ENCODE assay signal across 9 mouse cellular contexts in genomic region chr10:80084817-80085487, GRCm38 (mm10). TPM values are rescaled to one million over a fixed set of nuclear protein-coding genes. Genes with fewer than 3 reads are reported as not detected.
DNase-seq lines count a peak whose midpoint lies in the region; ATAC-seq and TF ChIP-seq lines count a peak whose summit lies in the region.
"Had no signal": no experiment of that assay in that cellular context is flagged by ENCODE, and none has a peak within 500 bp of the region (broad histone marks: within the 10 kb centered on the region; RNA-seq: fewer than 3 reads in every experiment).

No protein-coding gene starts in this region.

- no peaks in the 10 kb centered on the region for H3K27me3 ChIP-seq in forebrain, embryonic 14.5 days (replicated peaks; ENCODE audit: control insufficient read depth, insufficient read depth, low read length)
- H3K27me3 ChIP-seq in forebrain, embryonic 12.5 days: no peaks in the 10 kb centered on the region
- no peaks in the 10 kb centered on the region for H3K27me3 ChIP-seq in forebrain, postnatal 0 days (ENCODE audit: insufficient read depth, low read length)
- H3K27me3 ChIP-seq in midbrain, embryonic 11.5 days (ENCODE audit: control insufficient read depth, insufficient read depth, low read length): no peaks in the 10 kb centered on the region
- H3K27me3 ChIP-seq in midbrain, embryonic 10.5 days (ENCODE audit: low read depth, poor library complexity, severe bottlenecking): no peaks in the 10 kb centered on the region

- TF ChIP-seq CTCF in forebrain, postnatal 0 days (IDR thresholded peaks at IDR 0.05; ENCODE audit: low read depth): no peak

- H3K9me3 ChIP-seq in forebrain, embryonic 14.5 days (replicated peaks; ENCODE audit: control insufficient read depth, low read length): no peaks in the 10 kb centered on the region
- no peaks in the 10 kb centered on the region for H3K9me3 ChIP-seq in forebrain, embryonic 12.5 days
- H3K9me3 ChIP-seq in forebrain, postnatal 0 days (ENCODE audit: low read length): no peaks in the 10 kb centered on the region
- H3K9me3 ChIP-seq in midbrain, embryonic 11.5 days (ENCODE audit: control insufficient read depth, low read length): no peaks in the 10 kb centered on the region
- no peaks in the 10 kb centered on the region for H3K9me3 ChIP-seq in midbrain, embryonic 10.5 days (replicated peaks)

- DNase-seq in forebrain, embryonic 14.5 days (ENCODE audit: low spot score): peak; percentile 17
- peak; percentile 87 for DNase-seq in NIH3T3 (ENCODE audit: low read depth)
- DNase-seq in forebrain, postnatal 0 days: peak; percentile 22
- DNase-seq in kidney, postnatal 4 days: peak; percentile 68 to 76
- DNase-seq in midbrain, embryonic 11.5 days (ENCODE audit: low spot score, missing footprints): no peak
- DNase-seq in gastrocnemius, postnatal 14 days: no peak
- DNase-seq in midbrain, embryonic 10.5 days (ENCODE audit: low spot score): no peak

- intact Hi-C loops in gastrocnemius, postnatal 14 days (cut with DNase I; ENCODE audit: low total_unique reads): no loop called here

- H3K4me3 ChIP-seq in forebrain, embryonic 14.5 days (ENCODE audit: low read depth, low read length): no peak overlapping the region
- H3K4me3 ChIP-seq in forebrain, embryonic 12.5 days (replicated peaks): no peak overlapping the region
- H3K4me3 ChIP-seq in forebrain, postnatal 0 days (ENCODE audit: low read depth, low read length): no peak overlapping the region
- no peak overlapping the region for H3K4me3 ChIP-seq in midbrain, embryonic 11.5 days (ENCODE audit: low read depth, low read length)
- H3K4me3 ChIP-seq in midbrain, embryonic 10.5 days: no peak overlapping the region

- H3K9ac ChIP-seq in forebrain, embryonic 14.5 days (ENCODE audit: low read length): peak overlapping the region; percentile 8; the same call in 1 of the 2 replicates
- H3K9ac ChIP-seq in forebrain, embryonic 12.5 days: no peak overlapping the region
- H3K9ac ChIP-seq in forebrain, postnatal 0 days: peak overlapping the region; percentile 10; the same call in 1 of the 2 replicates
- H3K9ac ChIP-seq in midbrain, embryonic 11.5 days (ENCODE audit: low read length): no peak overlapping the region

- ATAC-seq in forebrain, embryonic 14.5 days: no peak
- no peak for ATAC-seq in forebrain, embryonic 12.5 days (ENCODE audit: low FRiP score)
- peak; percentile 38 for ATAC-seq in forebrain, postnatal 0 days
- ATAC-seq in midbrain, embryonic 11.5 days (ENCODE audit: low FRiP score): no peak

- 67% methylated on average over 9 of the region's 9 CpGs for WGBS in forebrain, embryonic 14.5 days
- 83% methylated on average over 9 of the region's 9 CpGs for WGBS in forebrain, embryonic 12.5 days
- 57% methylated on average over 9 of the region's 9 CpGs for WGBS in forebrain, postnatal 0 days
- WGBS in midbrain, embryonic 11.5 days: 88% methylated on average over 9 of the region's 9 CpGs
- 87% methylated on average over 9 of the region's 9 CpGs for WGBS in midbrain, embryonic 10.5 days

- peaks cover 44% of the 10 kb centered on the region for H3K36me3 ChIP-seq in forebrain, embryonic 14.5 days (ENCODE audit: control insufficient read depth, insufficient read depth, low read length)
- peaks cover 55% of the 10 kb centered on the region for H3K36me3 ChIP-seq in forebrain, embryonic 12.5 days (replicated peaks)
- peaks cover 40% of the 10 kb centered on the region for H3K36me3 ChIP-seq in forebrain, postnatal 0 days (ENCODE audit: insufficient read depth)
- H3K36me3 ChIP-seq in midbrain, embryonic 11.5 days (ENCODE audit: control insufficient read depth, insufficient read depth, low read length): 0 out of 2 replicates have a peak, but pooled peaks cover 5% of the 10 kb centered on the region
- H3K36me3 ChIP-seq in midbrain, embryonic 10.5 days: peaks cover 60% of the 10 kb centered on the region

- no peak overlapping the region for H3K27ac ChIP-seq in forebrain, embryonic 14.5 days (ENCODE audit: low read depth, low read length)
- H3K27ac ChIP-seq in forebrain, embryonic 12.5 days: no peak overlapping the region
- no peak overlapping the region; the same call in 1 of the 2 replicates for H3K27ac ChIP-seq in forebrain, postnatal 0 days (ENCODE audit: low read depth, low read length)
- H3K27ac ChIP-seq in midbrain, embryonic 11.5 days (ENCODE audit: low read depth, low read length): no peak overlapping the region
- H3K27ac ChIP-seq in midbrain, embryonic 10.5 days (replicated peaks): no peak overlapping the region
- H3K27ac ChIP-seq: macrophage had no signal

- no peak overlapping the region for H3K4me2 ChIP-seq in forebrain, embryonic 14.5 days (ENCODE audit: low read length)
- no peak overlapping the region for H3K4me2 ChIP-seq in forebrain, embryonic 12.5 days
- no peak overlapping the region for H3K4me2 ChIP-seq in forebrain, postnatal 0 days (ENCODE audit: low read depth)
- no peak overlapping the region for H3K4me2 ChIP-seq in midbrain, embryonic 11.5 days

- no peaks in the 10 kb centered on the region for H3K4me1 ChIP-seq in forebrain, embryonic 14.5 days (ENCODE audit: control insufficient read depth, insufficient read depth, low read length)
- no peaks in the 10 kb centered on the region for H3K4me1 ChIP-seq in forebrain, embryonic 12.5 days
- no peaks in the 10 kb centered on the region for H3K4me1 ChIP-seq in forebrain, postnatal 0 days (ENCODE audit: insufficient read depth)
- H3K4me1 ChIP-seq in midbrain, embryonic 11.5 days (ENCODE audit: control insufficient read depth, insufficient read depth, low read length): no peaks in the 10 kb centered on the region; the same call in 1 of the 2 replicates
- H3K4me1 ChIP-seq in midbrain, embryonic 10.5 days: 0 out of 2 replicates have a peak, but pooled peaks cover 5% of the 10 kb centered on the region

RNA-seq across cellular contexts. Expression of gene Sbno2, which starts 20.4 kb away (rescaled TPM):
- 8.1 and 11.1 TPM in 2 replicates for polyA plus RNA-seq in forebrain, embryonic 14.5 days (2014; fragmentation: Nextera tagmentation; extraction: Ambion mirVana)
- 14.8 and 16.4 TPM in 2 replicates for polyA plus RNA-seq in forebrain, embryonic 12.5 days (2016; fragmentation: Nextera tagmentation; extraction: Ambion mirVana)
- 19.2 and 24.2 TPM in 2 replicates for total RNA-seq in forebrain, postnatal 0 days (2014; rRNA removed)
- 4.6 and 6.8 TPM in 2 replicates for polyA plus RNA-seq in forebrain, postnatal 0 days (2015; fragmentation: Nextera tagmentation; extraction: Ambion mirVana)
- 7.0 and 7.3 TPM in 2 replicates for polyA plus RNA-seq in midbrain, embryonic 11.5 days (2014; fragmentation: Nextera tagmentation; extraction: Ambion mirVana)
- total RNA-seq in gastrocnemius, postnatal 14 days (2021): 1 to 10 TPM; 6.2 to 6.3 TPM
- polyA plus RNA-seq in midbrain, embryonic 10.5 days (2016; fragmentation: Nextera tagmentation; extraction: Ambion mirVana): 15.0 and 15.2 TPM in 2 replicates

RNA-seq across cellular contexts. Expression of gene Stk11, which starts 30.7 kb away (rescaled TPM):
- polyA plus RNA-seq in forebrain, embryonic 14.5 days (2014; fragmentation: Nextera tagmentation; extraction: Ambion mirVana): 25.5 and 27.7 TPM in 2 replicates
- polyA plus RNA-seq in forebrain, embryonic 12.5 days (2016; fragmentation: Nextera tagmentation; extraction: Ambion mirVana): 20.8 and 23.2 TPM in 2 replicates
- total RNA-seq in forebrain, postnatal 0 days (2014; rRNA removed): 77.2 and 77.8 TPM in 2 replicates
- 13.6 and 14.8 TPM in 2 replicates for polyA plus RNA-seq in forebrain, postnatal 0 days (2015; fragmentation: Nextera tagmentation; extraction: Ambion mirVana)
- polyA plus RNA-seq in midbrain, embryonic 11.5 days (2014; fragmentation: Nextera tagmentation; extraction: Ambion mirVana): 18.5 and 23.1 TPM in 2 replicates
- 10 to 100 TPM; 87.6 to 98.0 TPM for total RNA-seq in gastrocnemius, postnatal 14 days (2021)
- 18.0 and 19.7 TPM in 2 replicates for polyA plus RNA-seq in midbrain, embryonic 10.5 days (2016; fragmentation: Nextera tagmentation; extraction: Ambion mirVana)

RNA-seq across cellular contexts. Expression of gene Gpx4, which starts 38.0 kb away (rescaled TPM):
- 555 and 632 TPM in 2 replicates for polyA plus RNA-seq in forebrain, embryonic 14.5 days (2014; fragmentation: Nextera tagmentation; extraction: Ambion mirVana)
- 434 and 458 TPM in 2 replicates for polyA plus RNA-seq in forebrain, embryonic 12.5 days (2016; fragmentation: Nextera tagmentation; extraction: Ambion mirVana)
- total RNA-seq in forebrain, postnatal 0 days (2014; rRNA removed): 401 and 478 TPM in 2 replicates
- 644 and 800 TPM in 2 replicates for polyA plus RNA-seq in forebrain, postnatal 0 days (2015; fragmentation: Nextera tagmentation; extraction: Ambion mirVana)
- 581 and 594 TPM in 2 replicates for polyA plus RNA-seq in midbrain, embryonic 11.5 days (2014; fragmentation: Nextera tagmentation; extraction: Ambion mirVana)
- total RNA-seq in gastrocnemius, postnatal 14 days (2021): 100 to 1,000 TPM; 389 TPM
- 702 and 747 TPM in 2 replicates for polyA plus RNA-seq in midbrain, embryonic 10.5 days (2016; fragmentation: Nextera tagmentation; extraction: Ambion mirVana)

RNA-seq across cellular contexts. Expression of gene Polr2e, which starts 45.4 kb away (rescaled TPM):
- 205 and 219 TPM in 2 replicates for polyA plus RNA-seq in forebrain, embryonic 14.5 days (2014; fragmentation: Nextera tagmentation; extraction: Ambion mirVana)
- polyA plus RNA-seq in forebrain, embryonic 12.5 days (2016; fragmentation: Nextera tagmentation; extraction: Ambion mirVana): 183 and 184 TPM in 2 replicates
- total RNA-seq in forebrain, postnatal 0 days (2014; rRNA removed): 104 and 129 TPM in 2 replicates
- polyA plus RNA-seq in forebrain, postnatal 0 days (2015; fragmentation: Nextera tagmentation; extraction: Ambion mirVana): 168 and 184 TPM in 2 replicates
- polyA plus RNA-seq in midbrain, embryonic 11.5 days (2014; fragmentation: Nextera tagmentation; extraction: Ambion mirVana): 200 and 225 TPM in 2 replicates
- 10 to 100 TPM; 45.3 to 55.6 TPM for total RNA-seq in gastrocnemius, postnatal 14 days (2021)
- 233 and 276 TPM in 2 replicates for polyA plus RNA-seq in midbrain, embryonic 10.5 days (2016; fragmentation: Nextera tagmentation; extraction: Ambion mirVana)

RNA-seq across cellular contexts. Expression of gene Atp5d, which starts 53.5 kb away (rescaled TPM):
- 412 and 467 TPM in 2 replicates for polyA plus RNA-seq in forebrain, embryonic 14.5 days (2014; fragmentation: Nextera tagmentation; extraction: Ambion mirVana)
- 405 and 428 TPM in 2 replicates for polyA plus RNA-seq in forebrain, embryonic 12.5 days (2016; fragmentation: Nextera tagmentation; extraction: Ambion mirVana)
- 154 and 193 TPM in 2 replicates for total RNA-seq in forebrain, postnatal 0 days (2014; rRNA removed)
- 633 and 650 TPM in 2 replicates for polyA plus RNA-seq in forebrain, postnatal 0 days (2015; fragmentation: Nextera tagmentation; extraction: Ambion mirVana)
- polyA plus RNA-seq in midbrain, embryonic 11.5 days (2014; fragmentation: Nextera tagmentation; extraction: Ambion mirVana): 329 and 355 TPM in 2 replicates
- 100 to 1,000 TPM; 657 to 736 TPM for total RNA-seq in gastrocnemius, postnatal 14 days (2021)
- polyA plus RNA-seq in midbrain, embryonic 10.5 days (2016; fragmentation: Nextera tagmentation; extraction: Ambion mirVana): 463 and 481 TPM in 2 replicates

Comparison
In these comparisons a context has a peak if more than half of its experiments do, and no peak if none do; other contexts are left out.
1. H3K9ac ChIP-seq: peak in forebrain, embryonic 14.5 days (single experiment) and forebrain, postnatal 0 days (single experiment); none in forebrain, embryonic 12.5 days (single experiment) and midbrain, embryonic 11.5 days (single experiment).
2. DNase-seq: peak in forebrain, embryonic 14.5 days (single experiment), NIH3T3 (single experiment), forebrain, postnatal 0 days (single experiment) and kidney, postnatal 4 days (2 of 2); none in midbrain, embryonic 11.5 days (single experiment), gastrocnemius, postnatal 14 days (single experiment) and midbrain, embryonic 10.5 days (single experiment).